Mouse (Mus musculus) left cerebral cortex, adult 9 months (tissue): ENCODE results near the gene Parp6.

Experiments
- DNase-seq, 2 experiments: peaks; one replicate each; pipeline ENCODE4 v3.0.0; 2022; ENCODE audit warnings: low spot score in 2 of 2

The Parp6 gene

GRCm38 (mm10) chr9:59616622-59617306, at the start of gene Parp6:
Gene Parp6, plus strand, starts transcription at chr9:59617284.
- DNase-seq, result peak; percentile 98 to 99

GRCm38 (mm10) chr9:59571852-59572251, 45.2 kb upstream of the Parp6 start:
- no peak for DNase-seq

- DNase-seq, result no peak
Measured at GRCm38 (mm10) chr9:59577401-59577800, 39.7 kb upstream of the Parp6 start.

GRCm38 (mm10) chr9:59577844-59578504, 39.1 kb upstream of the Parp6 start, which contains the start of gene Celf6:
Gene Celf6, plus strand, starts transcription at chr9:59577917.
- DNase-seq, result peak; percentile 89 to 92

- DNase-seq, result no peak
Measured at GRCm38 (mm10) chr9:59578505-59578867, 38.6 kb upstream of the Parp6 start.

GRCm38 (mm10) chr9:59584871-59585308, 32.2 kb upstream of the Parp6 start:
- peak in 1 of 2 experiments; percentile 83 for DNase-seq

- no peak for DNase-seq
Measured at GRCm38 (mm10) chr9:59588252-59588651, 28.8 kb upstream of the Parp6 start.

- peak; percentile 85 to 89 for DNase-seq
Measured at GRCm38 (mm10) chr9:59588710-59589671, 28.1 kb upstream of the Parp6 start.

- peak; percentile 61 to 73 for DNase-seq
Measured at GRCm38 (mm10) chr9:59589703-59590439, 27.2 kb upstream of the Parp6 start.

GRCm38 (mm10) chr9:59601661-59602060, 15.4 kb upstream of the Parp6 start:
- DNase-seq, result no peak

GRCm38 (mm10) chr9:59605967-59606366, 11.1 kb upstream of the Parp6 start:
- no peak for DNase-seq

GRCm38 (mm10) chr9:59610950-59611349, 6.1 kb upstream of the Parp6 start:
- no peak for DNase-seq

- DNase-seq, result no peak
Measured at GRCm38 (mm10) chr9:59615797-59616196, 1.3 kb upstream of the Parp6 start.

- DNase-seq, result peak in 1 of 2 experiments; percentile 21
Measured at GRCm38 (mm10) chr9:59617307-59617973, 356 bp downstream of the Parp6 start.

GRCm38 (mm10) chr9:59638372-59638771, 21.3 kb downstream of the Parp6 start:
- DNase-seq, result no peak

- DNase-seq, result no peak
Measured at GRCm38 (mm10) chr9:59639936-59640335, 22.9 kb downstream of the Parp6 start.

- no peak for DNase-seq
Measured at GRCm38 (mm10) chr9:59641320-59641719, 24.2 kb downstream of the Parp6 start.

GRCm38 (mm10) chr9:59649911-59650310, 32.8 kb downstream of the Parp6 start:
- no peak for DNase-seq

GRCm38 (mm10) chr9:59653371-59653770, 36.3 kb downstream of the Parp6 start:
- peak in 1 of 2 experiments; percentile 54 for DNase-seq

- DNase-seq, result no peak
Measured at GRCm38 (mm10) chr9:59654450-59654983, 37.4 kb downstream of the Parp6 start.
